Mouse (Mus musculus) heart, adult 2 months (tissue): ENCODE data around the gene Gdpgp1. TPM values are rescaled to one million over a fixed set of nuclear protein-coding genes. Genes with fewer than 3 reads are reported as not detected.

Source experiments
- DNase-seq, 2 experiments: peaks; one replicate each; pipeline ENCODE4 v3.0.0; 2021
- H3K27ac ChIP-seq: fragments of 200-600 bp; 2 replicates; pipeline ENCODE4 v1.8.1; 2022
- H3K27me3 ChIP-seq: fragments of 200-500 bp; 2 replicates; pipeline ENCODE4 v1.6.1; 2012; ENCODE audit warnings: mild to moderate bottlenecking, low read length, inconsistent platforms, mixed read lengths; ENCODE audit not compliant: control insufficient read depth, insufficient read depth
- H3K36me3 ChIP-seq: fragments of 200-500 bp; 2 replicates; pipeline ENCODE4 v1.6.1; 2012; ENCODE audit warnings: low read length, inconsistent platforms; ENCODE audit not compliant: control insufficient read depth, insufficient read depth
- H3K4me1 ChIP-seq: fragments of 200-500 bp; 2 replicates; pipeline ENCODE4 v1.6.1; 2011; ENCODE audit warnings: low read length; ENCODE audit not compliant: control insufficient read depth, insufficient read depth
- H3K4me3 ChIP-seq: fragments of 200-600 bp; 2 replicates; pipeline ENCODE4 v1.8.1; 2022
- H3K79me2 ChIP-seq: fragments of 200-500 bp; replicated peaks from 2 replicates; pipeline ENCODE4 v1.6.1; 2012; ENCODE audit warnings: mild to moderate bottlenecking, inconsistent platforms, low read length, moderate library complexity, mixed read lengths; ENCODE audit not compliant: control insufficient read depth, insufficient read depth
- H3K9ac ChIP-seq: fragments of 200-500 bp; 2 replicates; pipeline ENCODE4 v1.6.1; 2012; ENCODE audit warnings: low read depth, mild to moderate bottlenecking, control low read depth, inconsistent platforms, low read length, mixed read lengths
- CTCF ChIP-seq: fragments of 200-600 bp; IDR thresholded peaks from 2 replicates; pipeline ENCODE4 v1.8.1; 2022; ENCODE audit warnings: antibody characterized with exemption, mild to moderate bottlenecking, moderate library complexity
- EP300 ChIP-seq: fragments of 200-500 bp; IDR thresholded peaks from 2 replicates; pipeline ENCODE4 v1.6.1; 2011; ENCODE audit warnings: low read depth, low read length, control low read depth; ENCODE audit not compliant: insufficient read depth
- POLR2A ChIP-seq: fragments of 200-500 bp; IDR thresholded peaks from 2 replicates; pipeline ENCODE4 v1.6.1; 2011; ENCODE audit warnings: mild to moderate bottlenecking, low read depth, low read length, control low read depth; ENCODE audit not compliant: insufficient read depth
- WGBS: fragments of 180-500 bp; shearing (Covaris S2); methylation state at CpG from one replicate; pipeline ENCODE4 v1.1.7; 2018; 5-methylcytosine and 5-hydroxymethylcytosine counted together
- intact Hi-C: fragments of 180-260 bp; cut with DNase I; formaldehyde crosslinking; loops from one replicate; pipeline ENCODE4 v1.15.1; 2025
- polyA plus RNA-seq: library from polyadenylated mRNA; depleted of rRNA; stranded (reverse); fragments of >200 nt; gene quantifications from 2 replicates; pipeline ENCODE4 v1.2.3, GENCODE M21; 2012
- total RNA-seq, 2 experiments: library from RNA; stranded (reverse); gene quantifications; 2 replicates each; pipeline ENCODE4 v1.2.3; 2021

Gene Gdpgp1
- total and polyA plus RNA-seq, 3 experiments, result 1.4 to 2.2 (median 1.5) TPM

DNA sequence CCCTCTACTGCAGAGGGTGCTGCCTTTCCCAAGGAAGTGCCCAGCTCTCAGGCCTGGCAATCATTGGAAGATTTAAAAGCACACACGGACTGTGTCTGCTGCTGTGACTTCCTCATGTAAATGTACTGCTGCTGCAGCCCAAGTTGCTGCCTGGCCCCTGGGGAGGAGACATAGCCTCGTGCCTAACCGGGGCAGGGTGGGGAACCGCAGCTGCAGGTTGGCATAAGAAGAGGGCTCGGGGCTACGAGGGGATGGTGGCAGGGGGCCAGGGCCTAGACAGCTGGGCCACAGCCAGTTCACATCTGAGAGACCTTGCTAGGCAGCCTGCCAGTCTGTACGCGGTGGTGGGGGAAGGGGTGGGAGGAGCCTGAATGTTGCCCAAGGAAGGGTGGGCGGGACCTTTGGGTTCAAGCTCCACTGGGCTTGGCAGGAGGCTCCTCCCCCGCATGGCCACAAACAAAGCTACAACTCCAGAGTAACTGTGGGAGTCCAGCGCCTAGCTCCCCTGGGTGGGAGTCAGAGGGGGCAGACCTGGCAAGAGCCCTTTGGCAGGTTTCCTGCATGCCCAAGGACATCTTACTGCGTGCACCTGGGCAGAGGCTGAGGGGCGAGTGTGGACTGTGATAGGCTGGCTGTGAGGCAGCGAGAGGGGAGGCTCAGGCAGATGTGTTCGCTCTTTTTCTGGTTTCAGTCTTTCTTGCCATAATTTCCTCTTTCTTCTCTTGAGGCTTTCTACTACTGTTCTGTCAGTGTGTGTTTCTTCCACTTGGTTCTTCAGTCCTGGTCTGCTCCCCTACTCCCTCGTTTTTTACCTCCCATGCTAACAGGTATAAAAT is 40.2 kb upstream of the Gdpgp1 start:
- 10% methylated on average over 16 of the region's 16 CpGs for WGBS
- TF ChIP-seq CTCF (no peak), POLR2A (no peak), EP300 (no peak)
- H3K79me2 ChIP-seq, result no peaks in the 10 kb centered on the region
- H3K27ac ChIP-seq, result peak overlapping the region; percentile 73
- no peaks in the 10 kb centered on the region for H3K36me3 ChIP-seq
- peak overlapping the region; percentile 45 for H3K9ac ChIP-seq
- peak; percentile 83 to 88 for DNase-seq
- H3K27me3 ChIP-seq, result no peaks in the 10 kb centered on the region
- intact Hi-C loops, result no loop called here
- H3K4me1 ChIP-seq, result peaks cover 5% of the 10 kb centered on the region
- peak overlapping the region; percentile 32 for H3K4me3 ChIP-seq

DNA sequence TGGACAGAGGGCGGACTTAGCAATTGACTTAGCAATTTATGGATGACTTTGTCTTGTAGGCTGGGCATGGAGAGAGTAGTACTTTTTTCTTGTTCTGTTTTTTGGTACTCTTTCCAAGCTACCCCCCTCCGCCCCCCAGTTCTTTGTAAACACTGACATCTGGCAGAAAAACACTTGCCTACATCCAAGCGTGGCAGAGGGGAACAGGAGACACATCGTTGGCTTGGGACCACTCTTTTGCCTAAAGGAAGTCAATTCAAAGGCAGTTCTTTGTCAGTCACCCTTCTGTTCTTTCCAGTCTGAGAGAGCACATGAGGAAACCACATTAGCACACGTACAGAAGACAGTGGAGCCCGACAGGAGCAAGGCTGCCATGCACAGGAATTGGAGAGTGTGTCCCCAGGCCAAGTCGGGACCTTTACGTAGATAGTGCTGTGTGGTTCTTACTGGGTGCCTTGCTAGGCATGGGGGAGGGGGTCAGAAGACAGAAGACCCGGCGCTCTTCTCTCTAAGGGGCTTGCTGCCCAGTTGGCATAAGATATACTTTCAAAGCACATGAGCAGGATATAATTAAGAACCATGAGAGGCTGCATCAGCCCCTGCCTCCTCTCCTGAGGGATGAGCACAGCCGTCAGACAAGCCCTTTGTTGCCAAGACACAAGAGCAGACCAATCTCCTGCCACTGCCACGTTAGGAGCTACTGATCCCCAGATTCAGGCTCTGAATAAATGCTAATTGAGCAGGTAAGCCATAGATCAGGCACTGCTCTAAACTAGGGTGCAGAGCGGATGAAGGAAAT is 38.5 kb upstream of the Gdpgp1 start:
- H3K4me3 ChIP-seq, result no peak overlapping the region
- H3K27me3 ChIP-seq, result no peaks in the 10 kb centered on the region
- H3K9ac ChIP-seq, result no peak overlapping the region
- no peak for DNase-seq
- H3K4me1 ChIP-seq, result peaks cover 4% of the 10 kb centered on the region
- intact Hi-C loops, result no loop called here
- no peaks in the 10 kb centered on the region for H3K36me3 ChIP-seq
- H3K79me2 ChIP-seq, result no peaks in the 10 kb centered on the region
- 56% methylated on average over 13 of the region's 13 CpGs for WGBS
- TF ChIP-seq EP300 (no peak), POLR2A (no peak), CTCF (no peak)
- no peak overlapping the region for H3K27ac ChIP-seq

- Histone ChIP-seq H3K9ac (no peak overlapping the region), H3K79me2 (no peaks in the 10 kb centered on the region), H3K4me1 (peaks cover 6% of the 10 kb centered on the region), H3K27me3 (no peaks in the 10 kb centered on the region), H3K4me3 (no peak overlapping the region), H3K27ac (no peak overlapping the region), H3K36me3 (no peaks in the 10 kb centered on the region)
- TF ChIP-seq POLR2A (no peak), CTCF (no peak), EP300 (no peak)
- intact Hi-C loops, result no loop called here
- DNase-seq, result no peak
- WGBS, result 93% methylated on average over 5 of the region's 5 CpGs
Measured at GRCm38 (mm10) chr7:80195146-80195545, 37.5 kb upstream of the Gdpgp1 start.

DNA sequence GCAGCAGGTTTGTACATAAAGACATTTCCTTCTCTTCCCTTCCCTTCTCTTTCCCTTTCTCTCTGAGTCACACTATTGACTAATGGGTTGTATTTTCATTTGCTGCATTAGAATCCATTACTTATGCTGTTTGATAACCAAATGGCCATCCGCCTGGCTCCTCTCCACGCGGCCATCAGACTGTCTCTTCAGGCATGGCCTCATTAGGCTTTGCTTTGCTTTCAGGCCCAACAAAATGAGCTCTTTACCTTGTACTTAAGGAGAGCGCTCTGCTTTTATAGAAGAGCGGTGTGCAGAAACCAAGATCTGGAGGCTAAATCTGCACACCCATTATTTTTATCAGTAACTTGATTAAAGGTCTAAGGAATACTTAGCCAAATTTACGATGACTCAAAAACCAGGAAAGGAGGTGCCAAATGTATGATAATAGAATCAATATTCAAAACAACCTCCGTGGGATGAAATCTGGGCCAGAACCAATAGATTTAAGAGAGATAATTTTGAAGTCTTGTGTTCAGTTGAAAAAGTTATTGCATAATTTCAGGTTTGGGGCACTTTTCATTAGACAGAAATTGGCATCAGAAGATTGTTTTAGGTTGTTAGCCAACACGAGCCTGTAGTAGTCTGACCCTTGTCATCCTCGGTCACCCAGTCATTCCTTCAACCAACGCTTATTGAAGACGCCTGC is 36.9 kb upstream of the Gdpgp1 start:
- WGBS, result 82% methylated on average over 10 of the region's 11 CpGs
- Histone ChIP-seq H3K27ac (no peak overlapping the region), H3K4me3 (no peak overlapping the region), H3K4me1 (peaks cover 6% of the 10 kb centered on the region), H3K9ac (no peak overlapping the region), H3K79me2 (no peaks in the 10 kb centered on the region), H3K36me3 (no peaks in the 10 kb centered on the region), H3K27me3 (no peaks in the 10 kb centered on the region)
- no peak for DNase-seq
- intact Hi-C loops, result no loop called here
- TF ChIP-seq POLR2A, result no peak
- no peak for TF ChIP-seq CTCF
- TF ChIP-seq EP300, result no peak

- intact Hi-C loops, result no loop called here
- H3K4me3 ChIP-seq, result peak overlapping the region; percentile 85; the same call in 1 of the 2 replicates
- H3K36me3 ChIP-seq, result no peaks in the 10 kb centered on the region
- no peak for DNase-seq
- H3K4me1 ChIP-seq, result peaks cover 7% of the 10 kb centered on the region; the same call in 1 of the 2 replicates
- TF ChIP-seq CTCF (no peak), POLR2A (no peak), EP300 (no peak)
- H3K27me3 ChIP-seq, result no peaks in the 10 kb centered on the region
- no peak overlapping the region for H3K9ac ChIP-seq
- no peak overlapping the region for H3K27ac ChIP-seq
- H3K79me2 ChIP-seq, result no peaks in the 10 kb centered on the region
- 45% methylated on average over 4 of the region's 4 CpGs for WGBS
Measured at GRCm38 (mm10) chr7:80197371-80197770, 35.3 kb upstream of the Gdpgp1 start.
